Mouse (Mus musculus) neutrophil, adult 5-6 weeks (primary cell): ENCODE measurements around the gene Cep295. TPM values are rescaled to one million over a fixed set of nuclear protein-coding genes. Genes with fewer than 3 reads are reported as not detected.
"Not testable (repeated sequence)": the region's sequence is repeated elsewhere in the genome, so short reads cannot be mapped to it uniquely, and the experiment has no call there.

Experiments used
- ATAC-seq: fragments of 151-379, 151-347 bp; 2 replicates; pipeline ENCODE4 v1.8.0; 2017; ENCODE audit warnings: mild to moderate bottlenecking, moderate TSS enrichment; ENCODE audit not compliant: insufficient number of reproducible peaks, poor library complexity, low FRiP score, severe bottlenecking; ENCODE audit errors: extremely low read depth
- total RNA-seq: library from RNA; stranded (forward); fragments of 200-1000 nt; gene quantifications from 2 replicates; pipeline ENCODE4 v1.2.3, GENCODE M21; 2017

Cep295 gene
- total RNA-seq: 52.1 and 57.1 TPM in 2 replicates

DNA sequence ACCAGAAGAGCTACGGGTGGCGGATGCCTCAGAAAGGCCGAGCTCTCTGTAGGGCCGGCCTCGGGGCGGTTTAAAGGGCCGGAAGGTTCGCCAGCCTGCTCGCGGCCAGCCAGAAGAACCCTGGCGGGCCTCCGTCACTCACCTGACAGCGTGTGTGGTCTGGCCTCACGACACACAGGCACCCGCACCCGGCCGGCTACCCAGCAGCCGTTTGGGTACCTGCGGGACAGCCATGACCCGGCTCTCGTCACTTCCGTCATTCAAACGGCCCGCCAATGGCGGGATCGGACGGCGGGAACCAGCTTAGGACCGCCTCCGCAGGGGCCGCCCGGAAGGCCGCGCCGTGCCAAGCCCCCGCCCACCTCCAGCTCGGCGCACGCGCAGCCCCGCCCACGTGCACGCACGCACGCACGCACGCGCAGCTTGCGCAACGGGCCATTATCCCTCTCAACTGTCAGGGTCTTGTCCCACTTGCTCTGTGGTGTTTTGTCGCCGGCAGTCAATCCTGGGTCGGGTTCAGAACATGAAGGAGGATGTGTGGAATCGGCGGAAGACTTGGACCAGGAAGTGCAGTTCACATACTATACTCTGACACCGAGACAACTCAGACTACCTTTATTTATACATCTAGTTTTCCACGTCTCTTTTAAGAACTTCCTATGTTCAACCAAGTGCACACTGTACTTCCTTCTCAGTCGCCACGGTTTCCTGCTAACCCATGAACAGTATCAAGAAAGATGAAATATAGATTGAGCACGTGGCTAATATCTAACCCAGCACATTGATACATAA is at the start of gene Cep295:
TSS of gene Cep295 (minus strand) at position 305 of the 792 bp plus-strand sequence.
- peak; percentile 95 for ATAC-seq

DNA sequence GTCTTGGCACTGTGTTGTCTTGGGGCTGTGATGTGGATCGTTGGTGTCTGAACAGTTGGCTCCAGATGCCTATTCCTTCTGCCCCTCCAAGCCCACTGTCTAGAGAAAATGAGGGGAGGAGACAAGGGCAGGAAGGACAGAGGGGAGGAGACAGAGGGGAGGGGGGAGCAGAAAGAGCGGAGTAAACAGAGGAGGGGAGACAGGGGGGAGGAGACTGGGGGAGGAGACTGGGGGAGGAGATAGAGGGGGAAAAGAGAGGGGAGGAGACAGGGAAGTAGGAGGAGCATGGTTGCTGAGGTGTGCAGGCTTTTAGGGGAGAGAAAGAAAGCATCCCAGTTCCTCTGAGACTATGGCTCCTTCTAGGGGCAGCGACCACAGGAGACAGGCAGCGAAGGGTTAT is 40.0 kb upstream of the Cep295 start:
- ATAC-seq: no peak

DNA sequence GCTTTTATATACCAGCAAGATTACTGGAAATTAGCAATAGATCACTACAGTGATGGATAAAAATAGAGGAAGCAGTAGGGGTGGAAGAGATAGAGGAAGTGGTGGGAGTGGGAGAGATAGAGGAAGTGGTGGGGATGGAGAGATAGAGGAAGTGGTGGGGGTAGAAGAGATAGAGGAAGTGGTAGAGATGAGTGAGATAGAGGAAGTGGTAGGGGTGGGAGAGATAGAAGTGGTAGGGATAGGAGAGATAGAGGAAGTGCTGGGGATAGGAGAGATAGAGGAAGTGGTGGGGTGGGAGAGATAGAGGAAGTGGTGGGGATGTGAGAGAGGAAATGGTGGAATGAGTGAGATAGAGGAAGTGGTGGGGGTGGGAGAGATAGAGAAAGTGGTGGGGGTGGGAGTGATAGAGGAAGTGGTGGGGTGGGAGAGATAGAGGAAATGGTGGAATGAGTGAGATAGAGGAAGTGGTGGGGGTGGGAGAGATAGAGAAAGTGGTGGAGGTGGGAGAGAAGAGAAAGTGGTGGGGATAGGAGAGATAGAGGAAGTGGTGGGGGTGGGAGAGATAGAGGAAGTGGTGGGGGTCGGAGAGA is 37.9 kb upstream of the Cep295 start:
- peak; percentile 30; the same call in 1 of the 2 replicates for ATAC-seq

DNA sequence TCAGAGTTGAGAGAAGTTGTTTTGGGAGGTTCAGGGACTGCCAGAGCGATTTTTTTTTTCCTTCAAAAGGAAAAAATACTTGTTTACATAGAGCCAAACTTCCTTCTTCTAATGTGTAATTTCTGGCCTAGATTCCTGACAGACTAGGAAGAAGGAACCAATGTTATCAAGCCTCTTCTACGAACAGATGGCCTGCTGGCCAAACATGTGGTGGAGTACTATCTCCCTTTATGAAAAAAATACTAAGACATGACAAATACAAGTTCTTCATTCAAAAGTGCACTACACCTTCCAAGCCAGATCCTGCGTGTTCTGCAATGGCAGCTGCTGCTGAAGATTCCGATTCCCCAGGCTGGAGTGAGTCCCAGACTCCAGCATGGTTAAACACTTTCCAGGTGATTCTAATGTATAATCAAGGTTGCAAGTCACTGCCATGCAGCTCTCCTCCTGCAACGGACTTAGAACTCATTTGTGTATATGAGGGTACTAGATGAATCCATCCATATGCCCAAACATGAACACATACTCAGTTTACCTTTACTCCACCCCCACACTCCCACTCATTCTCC is 29.6 kb upstream of the Cep295 start:
- no peak for ATAC-seq

DNA sequence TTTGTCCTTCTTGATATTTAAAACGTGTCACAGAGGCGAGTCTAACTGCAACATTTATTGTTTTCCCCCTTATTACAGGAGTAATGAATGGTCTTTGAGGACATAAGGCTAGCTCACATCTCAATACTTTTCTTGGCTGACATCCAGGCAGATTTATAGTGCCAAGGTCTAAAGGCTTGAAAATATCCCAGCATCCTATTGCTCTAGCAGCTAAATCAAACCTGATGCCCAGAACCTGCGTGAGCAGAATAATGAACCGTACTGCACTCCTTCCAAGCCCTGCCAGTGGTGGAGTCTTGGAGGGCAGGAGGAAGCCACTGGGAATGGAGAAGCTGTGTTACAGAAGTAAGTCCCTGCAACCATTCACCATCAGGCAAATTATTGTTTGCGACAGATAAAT is 26.7 kb upstream of the Cep295 start:
- ATAC-seq: no peak

DNA sequence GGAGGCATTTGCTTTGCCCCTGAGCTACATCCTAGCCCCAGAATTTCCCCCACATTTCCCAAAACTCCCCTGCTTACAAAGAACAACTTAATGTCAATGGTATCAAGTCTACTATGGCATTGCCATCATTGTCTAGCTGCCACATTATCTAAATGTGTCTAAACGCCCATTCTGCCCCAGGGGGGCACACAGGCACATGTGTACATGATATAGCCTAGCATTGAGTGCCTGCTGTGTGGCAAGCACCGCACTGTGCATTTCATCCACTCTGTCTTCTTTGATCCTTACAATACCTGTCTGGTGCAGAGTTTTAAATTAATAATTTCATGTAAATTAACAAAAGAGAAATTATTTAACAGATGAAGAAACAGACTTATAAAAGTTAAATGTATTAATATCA is 8.7 kb upstream of the Cep295 start:
- ATAC-seq: no peak

DNA sequence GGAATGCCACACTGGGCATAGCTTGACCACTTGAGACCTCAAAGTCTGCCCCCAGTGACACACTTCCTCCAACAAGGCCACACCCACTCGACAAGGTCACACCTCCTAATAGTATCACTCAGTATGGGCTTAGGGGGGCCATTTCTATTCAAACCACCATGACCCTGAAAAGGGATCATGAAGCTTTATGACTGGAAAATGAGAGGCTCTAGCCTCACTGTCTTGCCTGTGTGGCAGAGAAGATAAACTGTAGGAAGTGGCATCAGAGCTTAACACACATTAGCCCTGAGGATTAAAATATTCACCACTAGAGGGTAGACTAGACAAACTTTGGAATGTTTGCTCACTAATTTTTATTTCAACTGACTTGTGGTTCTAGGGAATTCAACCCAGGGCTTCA is 8.3 kb upstream of the Cep295 start:
- ATAC-seq: no peak

DNA sequence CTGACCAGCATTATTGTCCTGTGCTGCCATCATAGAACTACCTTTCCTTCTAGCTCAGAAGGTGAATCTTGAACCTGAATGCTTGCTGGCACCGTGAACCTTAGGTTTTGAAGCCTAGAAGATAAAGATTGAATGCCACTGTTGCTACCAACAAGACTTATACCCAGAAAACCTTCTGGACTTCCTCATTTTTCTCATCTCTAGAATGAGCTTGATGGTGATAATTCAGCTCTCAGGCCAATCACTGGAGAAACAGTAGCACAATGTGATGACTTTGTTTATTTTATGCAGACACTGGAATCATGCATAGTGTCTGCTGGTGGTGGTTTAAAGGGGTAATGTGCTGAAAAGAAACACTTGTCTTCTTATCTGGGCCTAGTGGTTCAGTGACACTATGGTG is 7.3 kb upstream of the Cep295 start:
- no peak for ATAC-seq

DNA sequence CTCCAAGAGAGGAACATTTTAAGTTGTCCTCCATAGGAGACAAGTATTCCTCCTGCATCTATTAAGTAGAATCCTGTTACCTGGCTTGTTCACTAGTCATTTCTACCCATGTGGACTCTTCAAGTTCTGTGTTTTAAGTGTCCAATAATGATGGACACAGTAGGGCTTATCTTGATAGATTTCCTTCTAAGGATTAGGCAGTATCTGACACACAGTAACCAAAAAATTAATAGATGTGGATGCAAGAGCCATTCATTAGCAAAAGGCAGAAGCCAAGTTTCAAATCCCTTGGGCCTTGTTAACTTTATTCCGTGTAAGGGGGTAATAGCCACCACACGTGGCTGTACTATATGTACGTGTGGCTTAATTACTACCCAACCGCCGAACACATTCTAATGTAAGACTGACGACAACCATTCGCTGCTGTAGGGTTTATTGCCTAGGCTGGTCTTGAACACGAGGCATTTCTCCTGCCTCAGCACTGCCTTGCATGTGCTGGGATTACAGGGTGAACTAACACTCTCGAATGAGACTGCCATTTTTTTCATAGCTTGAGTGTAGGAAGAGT is 588 bp downstream of the Cep295 start:
- no peak for ATAC-seq

DNA sequence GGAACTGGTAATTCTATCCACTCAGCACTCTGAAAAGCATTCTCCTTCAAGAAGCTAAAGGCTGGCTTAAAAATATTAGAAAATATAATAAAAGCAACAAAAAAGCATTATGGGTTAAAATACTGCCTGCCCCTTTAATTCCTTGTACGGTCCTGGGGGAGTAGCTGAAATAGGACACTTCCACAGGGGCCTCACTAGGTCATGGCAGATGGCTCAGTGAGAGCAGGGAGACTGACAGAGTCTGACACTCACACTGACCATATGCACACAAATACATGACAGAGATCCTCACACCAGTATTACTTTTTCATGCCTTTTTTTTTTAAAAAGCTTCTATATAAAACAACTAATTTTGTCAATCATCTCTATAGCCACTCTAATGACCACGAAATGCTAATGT is 7.7 kb downstream of the Cep295 start:
- no peak for ATAC-seq

DNA sequence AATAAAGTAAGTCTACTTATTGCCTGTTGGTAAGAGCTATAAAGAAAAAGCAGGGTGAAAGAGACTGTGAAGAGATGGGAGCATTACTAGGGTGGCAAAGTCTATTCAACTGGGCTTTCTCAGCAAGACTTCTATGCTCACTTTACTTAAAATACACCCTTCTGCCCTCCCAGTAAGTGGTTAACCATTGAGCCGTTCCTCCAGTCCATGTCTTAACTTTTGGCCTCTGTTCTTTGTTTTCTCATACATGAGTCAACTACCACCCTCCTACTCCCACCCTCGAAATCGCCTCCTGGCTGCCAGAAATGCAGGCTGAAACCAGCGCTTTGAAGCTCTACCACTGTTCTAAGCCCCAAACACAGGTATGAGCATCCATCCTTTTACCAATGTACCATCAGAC is 19.8 kb downstream of the Cep295 start:
- ATAC-seq: no peak

DNA sequence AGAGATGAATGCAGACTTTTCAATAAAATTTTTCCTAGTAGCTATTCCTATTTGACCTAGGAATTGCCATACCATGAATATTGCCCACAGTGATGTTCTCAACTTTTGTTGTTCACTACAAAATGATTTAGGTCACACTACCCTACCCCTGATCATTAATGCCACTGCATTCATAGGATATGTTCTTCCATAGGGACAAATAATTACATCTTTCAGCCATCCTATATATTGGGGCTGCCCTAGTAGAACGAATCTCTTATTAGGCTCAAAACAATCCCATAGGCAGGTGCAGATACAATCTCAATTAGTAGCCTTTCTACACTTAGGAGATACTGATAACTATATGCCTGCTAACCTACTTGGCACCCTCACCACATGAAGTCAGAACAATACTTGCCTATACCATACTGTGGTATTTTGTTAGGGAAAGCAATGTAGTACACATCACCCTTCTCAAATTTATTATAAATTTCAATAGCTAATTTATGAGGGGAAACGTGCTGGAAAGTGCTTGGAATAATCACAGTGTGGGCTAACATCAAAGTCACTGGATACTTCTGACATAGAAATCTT is 39.3 kb downstream of the Cep295 start:
- no peak for ATAC-seq

DNA sequence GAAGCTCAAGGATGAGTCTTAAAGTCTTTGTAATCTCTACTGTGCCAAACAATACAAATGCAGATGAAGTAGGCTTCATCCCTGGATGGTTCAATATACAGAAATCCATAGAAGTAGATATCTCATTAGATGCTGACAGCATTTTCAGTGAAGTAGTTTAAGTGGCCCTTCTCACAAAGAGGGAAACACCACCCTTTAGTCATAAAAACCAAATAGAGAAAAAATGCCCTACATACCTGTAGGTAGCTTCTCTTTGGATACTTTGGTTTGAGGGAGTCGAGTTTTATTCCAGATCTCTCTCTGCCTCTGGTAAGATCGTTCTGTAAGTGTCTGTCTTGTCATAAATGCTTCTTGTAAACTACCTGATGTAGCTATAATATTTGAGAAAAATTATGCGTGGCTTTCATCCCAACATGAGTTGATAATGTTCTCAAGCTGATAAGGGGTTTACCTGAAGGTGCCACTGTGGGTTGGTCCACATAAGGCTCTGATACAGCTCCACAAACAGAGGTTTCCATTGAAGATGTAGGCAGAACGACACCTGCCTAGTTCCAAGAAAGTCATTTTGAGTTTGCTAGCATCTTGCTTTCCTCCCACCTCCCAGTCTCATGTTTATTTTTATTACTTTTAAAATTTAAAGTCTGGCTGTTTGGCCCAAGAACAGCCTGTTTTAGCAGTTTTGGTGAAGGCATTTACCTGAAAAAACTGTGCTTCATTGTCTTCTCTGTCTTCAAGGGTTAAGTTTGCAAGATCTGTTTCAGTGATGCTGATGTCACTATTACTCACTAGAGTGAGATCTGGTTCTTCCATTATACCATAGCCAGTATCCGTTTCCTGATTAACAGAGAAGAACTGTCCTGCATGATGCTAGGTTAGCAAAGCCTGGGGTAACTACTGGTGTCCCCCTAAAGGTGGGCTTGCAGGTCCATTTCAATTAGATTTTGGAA is 40.1 kb downstream of the Cep295 start:
- ATAC-seq: no peak

DNA sequence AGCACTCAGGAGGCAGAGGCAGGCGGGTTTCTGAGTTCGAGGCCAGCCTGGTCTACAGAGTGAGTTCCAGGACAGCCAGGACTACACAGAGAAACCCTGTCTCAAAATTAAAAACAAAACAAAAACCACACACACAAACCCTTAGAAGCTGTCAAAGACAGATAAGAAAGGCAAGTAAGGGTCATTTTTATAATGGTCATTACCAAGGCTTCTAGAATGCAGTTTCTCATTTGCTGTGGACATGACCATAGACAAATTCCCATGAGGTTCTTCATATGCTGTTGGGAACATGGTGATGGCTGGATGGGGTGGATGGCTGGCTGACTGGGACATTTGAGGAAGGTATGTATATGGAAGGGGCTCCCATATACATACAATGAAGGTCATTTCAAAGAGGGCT is 41.3 kb downstream of the Cep295 start:
- not testable (repeated sequence) for ATAC-seq

DNA sequence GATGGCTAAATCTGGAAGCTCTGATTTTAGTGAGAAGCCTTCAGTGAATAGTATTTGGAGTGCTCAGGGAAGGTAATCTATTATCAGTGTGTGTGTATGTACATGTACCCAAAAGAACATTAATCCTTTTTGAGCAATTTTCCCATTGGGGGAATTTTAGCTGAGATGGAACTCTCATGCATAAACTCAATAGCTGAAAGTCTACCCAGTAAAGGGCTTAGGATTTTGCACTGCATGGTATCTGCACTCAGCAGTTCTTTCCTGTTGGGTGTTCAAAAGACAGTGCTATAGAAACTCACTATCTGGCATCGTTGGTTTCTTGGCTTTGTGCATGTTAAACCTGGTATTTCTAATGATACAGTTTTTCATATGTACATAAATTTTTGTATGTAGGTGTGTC is 43.0 kb downstream of the Cep295 start:
- ATAC-seq: no peak

DNA sequence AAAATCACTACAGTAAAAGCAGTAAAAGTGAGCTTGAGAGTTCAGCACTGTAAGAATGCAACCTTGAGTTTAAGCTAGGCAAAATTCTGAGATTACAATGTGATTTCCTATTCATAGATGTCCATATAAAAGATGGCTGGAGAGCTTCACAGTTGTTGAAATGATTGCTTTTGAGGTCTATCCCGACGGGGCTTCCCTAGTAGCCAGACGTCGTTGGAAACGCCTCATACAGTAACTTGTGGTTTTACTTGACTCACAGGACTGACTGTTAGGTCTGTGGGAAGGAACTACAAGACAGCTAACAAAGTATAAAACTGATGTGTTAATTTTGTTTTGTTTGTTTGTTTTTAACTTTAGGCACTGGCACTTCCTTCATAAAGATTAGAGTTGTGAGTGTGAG is 44.0 kb downstream of the Cep295 start:
- no peak for ATAC-seq

DNA sequence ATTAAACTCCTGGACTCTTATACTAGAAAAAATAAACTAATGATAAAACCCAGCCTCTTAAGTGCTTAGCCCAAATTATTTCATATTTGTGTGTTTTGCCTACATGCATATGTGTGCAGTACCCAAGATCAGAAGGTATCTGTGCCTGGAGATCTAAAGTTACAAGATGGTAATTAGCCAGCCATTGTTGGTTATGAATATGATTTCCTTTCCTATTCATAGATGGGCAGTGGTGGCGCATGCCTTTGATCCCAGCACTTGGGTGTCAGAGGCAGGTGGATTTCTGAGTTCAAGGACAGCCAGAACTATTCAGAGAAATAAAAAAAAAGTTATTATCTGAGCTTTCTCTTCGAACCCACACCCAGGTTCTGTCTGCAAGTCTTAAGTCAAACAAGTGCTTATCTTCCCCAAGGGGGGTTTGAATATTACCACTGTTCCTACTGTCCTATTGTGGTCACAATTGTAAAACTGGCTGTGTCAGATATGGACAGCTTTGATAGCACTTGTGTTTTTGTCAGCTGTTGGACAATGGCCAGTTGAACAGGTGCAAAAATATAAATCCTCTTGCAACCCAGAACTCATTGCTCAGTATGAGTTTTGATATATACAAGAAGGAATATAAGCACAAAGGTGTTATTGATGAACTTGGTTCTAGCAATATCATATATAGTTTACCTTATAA is 45.4 kb downstream of the Cep295 start:
- no peak for ATAC-seq

DNA sequence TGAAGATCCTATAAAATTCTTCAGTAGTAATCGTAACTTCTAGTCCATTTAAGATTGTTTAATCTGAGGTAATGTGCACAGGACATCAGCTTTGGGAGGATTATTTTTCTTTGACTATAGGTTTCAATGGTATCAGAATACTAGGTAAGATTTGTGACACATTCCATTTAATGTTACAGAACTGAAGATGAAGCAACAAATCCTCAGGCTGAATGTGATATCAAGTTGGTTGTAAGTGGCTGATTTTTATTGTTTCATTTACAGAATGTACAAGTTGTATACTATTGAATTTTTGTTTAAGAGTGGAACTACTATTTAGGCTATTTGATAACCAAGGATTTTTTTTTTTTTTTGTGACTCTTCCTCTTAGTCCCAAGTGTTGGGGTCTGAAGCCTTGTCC is 47.4 kb downstream of the Cep295 start:
- no peak for ATAC-seq
